Mouse (Mus musculus) effector memory CD4-positive, alpha-beta T cell, adult 5 months (primary cell): ENCODE results near the gene 1700030J22Rik. TPM values are rescaled to one million over a fixed set of nuclear protein-coding genes. Genes with fewer than 3 reads are reported as not detected.

Source experiments
- polyA plus RNA-seq: library from polyadenylated mRNA; unstranded; fragments of 100-300 nt; shearing (Covaris generic); gene quantifications from one replicate; pipeline ENCODE4 v1.2.1, GENCODE M21; 2017

Gene 1700030J22Rik
- polyA plus RNA-seq = 0.34 TPM

DNA sequence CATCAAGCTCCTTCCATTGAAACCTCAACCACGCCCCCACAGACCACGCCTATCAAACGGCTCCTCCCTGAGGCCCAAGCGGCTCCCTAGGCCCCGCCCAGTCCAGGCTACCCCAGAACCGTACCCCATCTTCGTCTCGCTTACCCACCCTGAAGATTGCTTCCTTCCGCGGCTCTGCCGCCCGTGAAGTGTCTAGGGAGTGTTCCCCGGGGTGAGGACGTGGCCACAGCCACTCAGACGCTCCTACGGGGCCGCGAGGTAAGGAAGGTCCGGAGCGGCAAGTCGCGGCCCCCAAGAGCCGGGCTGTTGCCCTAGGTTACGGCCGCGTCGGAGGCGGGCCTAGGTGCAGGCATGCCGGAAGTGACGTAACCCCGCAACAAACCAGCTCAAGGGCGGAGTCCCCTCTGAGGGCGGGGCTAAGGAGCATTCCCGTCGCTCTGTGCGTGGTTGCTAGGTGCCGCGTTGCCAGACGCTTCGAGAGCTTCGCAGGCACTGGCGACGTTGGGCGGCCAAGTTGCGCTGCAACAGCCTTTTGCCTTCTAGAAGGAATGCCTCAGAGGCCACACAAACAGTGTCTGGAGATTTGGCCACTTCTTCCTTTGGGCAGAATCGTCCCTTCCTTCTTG is at the start of gene 1700030J22Rik:
TSS of gene 1700030J22Rik (minus strand) at position 329 of the 626 bp plus-strand sequence.

DNA sequence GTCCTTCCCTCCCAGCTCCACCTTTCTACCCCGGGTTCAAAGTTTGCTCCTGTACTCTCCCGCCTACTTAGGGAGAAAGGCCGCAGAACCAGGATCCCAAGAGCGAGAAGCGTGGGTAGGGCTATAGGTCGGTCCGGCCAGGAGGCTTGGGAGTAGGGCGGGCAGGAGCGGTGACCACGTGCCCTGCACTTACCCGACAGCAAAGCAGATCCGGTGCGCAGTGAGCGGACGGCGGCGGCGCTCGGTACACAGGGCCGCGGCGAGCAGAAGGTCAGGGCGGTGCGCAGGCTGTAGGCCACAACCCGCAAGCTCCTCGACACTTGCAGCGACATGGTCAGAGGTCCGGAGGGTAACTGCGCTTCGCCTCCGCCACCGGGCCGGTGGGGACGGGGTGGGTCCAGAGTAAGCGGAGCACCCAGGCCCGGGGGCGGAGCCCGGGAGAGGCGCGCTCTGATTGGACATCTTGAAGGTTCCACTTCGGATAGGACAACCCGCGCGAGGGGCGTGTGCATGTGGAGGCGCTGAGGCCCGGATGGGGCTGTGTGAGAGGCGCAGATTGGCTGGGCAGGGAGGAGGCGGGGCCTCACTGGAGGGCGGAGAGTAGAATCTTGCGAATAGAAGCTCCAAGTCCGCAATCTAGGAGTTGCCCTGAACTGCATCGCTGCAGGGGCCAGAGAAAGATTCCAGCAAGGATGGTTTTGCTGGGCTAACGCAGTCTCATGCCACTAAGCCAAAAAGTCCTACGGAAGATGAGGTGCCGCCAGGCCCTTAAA is 14.5 kb upstream of the 1700030J22Rik start, which contains the start of gene Gcsh:
TSS of gene Gcsh (minus strand) at position 443 of the 773 bp plus-strand sequence.

DNA sequence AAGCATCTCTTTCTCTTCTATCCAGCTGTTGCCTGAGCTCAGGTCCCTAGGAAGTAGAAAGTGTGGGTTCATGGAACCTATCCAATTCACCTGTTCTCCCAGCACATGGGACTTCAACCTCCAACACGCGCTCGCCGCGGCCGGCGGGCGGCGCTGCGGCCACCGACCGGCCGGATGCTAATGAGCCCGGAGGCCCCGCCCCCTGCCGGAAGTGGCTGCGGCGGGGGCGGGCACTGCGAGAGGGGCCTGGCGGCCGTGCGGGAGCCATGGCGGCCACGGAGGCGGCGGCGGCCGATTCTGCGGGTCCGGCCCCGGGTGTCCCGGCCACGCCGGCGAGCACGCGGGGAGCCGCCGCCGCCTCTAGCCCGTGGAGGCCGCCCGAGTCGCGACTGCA is 35.6 kb downstream of the 1700030J22Rik start, which contains the start of gene Atmin:
TSS of gene Atmin (plus strand) at position 233 of the 394 bp plus-strand sequence.

DNA sequence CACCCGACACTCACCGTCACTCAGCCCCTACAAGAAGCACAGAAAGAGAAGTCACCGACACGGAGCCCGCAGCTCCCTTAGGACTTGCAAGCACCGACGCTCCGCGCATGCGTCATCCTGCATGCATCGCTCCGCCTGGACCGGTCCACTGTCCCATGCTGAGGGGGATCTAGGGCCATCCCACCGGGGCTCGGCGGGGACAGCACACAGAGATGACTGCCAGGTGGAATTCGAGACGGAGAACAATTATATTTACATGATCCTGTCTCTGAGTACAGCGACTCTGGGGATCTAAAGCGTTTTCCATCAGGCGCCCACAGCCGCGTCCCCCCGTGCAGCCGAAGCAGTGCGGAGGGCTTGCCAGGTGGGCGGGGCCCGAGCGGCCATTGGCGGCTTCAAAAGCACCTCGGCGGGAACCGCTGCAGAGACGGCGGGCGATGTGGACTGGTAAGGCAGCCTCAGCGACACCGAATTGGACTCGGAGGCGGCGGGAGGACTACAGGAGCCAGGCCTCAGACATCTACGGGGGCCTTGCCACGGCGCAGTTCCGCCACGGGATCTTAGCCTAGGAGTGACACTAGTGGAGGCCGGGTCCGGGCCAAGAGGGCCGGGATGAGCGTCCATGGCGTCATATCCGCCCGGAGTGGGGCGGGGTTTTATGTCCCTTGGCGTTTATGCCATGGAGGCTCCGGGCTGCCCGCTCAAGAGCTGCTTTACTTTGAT is 57.3 kb downstream of the 1700030J22Rik start, which contains the start of the genes Cmc2 and Cenpn:
TSS of gene Cmc2 (minus strand) at position 119 of the 723 bp plus-strand sequence.
TSS of gene Cenpn (plus strand) at position 394 of the 723 bp plus-strand sequence.

Other genes with a start within 250 kb of the 1700030J22Rik start
- gene Cdyl2, start 246.0 kb downstream of the 1700030J22Rik start, polyA plus RNA-seq = 34.1 TPM
- gene Cmc2, start 57.5 kb downstream of the 1700030J22Rik start, polyA plus RNA-seq = 26.9 TPM
- gene Cenpn, start 57.2 kb downstream of the 1700030J22Rik start, polyA plus RNA-seq = 1.5 TPM
- 16.5 TPM for gene Atmin, start 35.6 kb downstream of the 1700030J22Rik start, polyA plus RNA-seq
- 7.2 TPM for gene Gcsh, start 14.6 kb upstream of the 1700030J22Rik start, polyA plus RNA-seq
- 0.41 TPM for gene Pkd1l2, start 103.5 kb upstream of the 1700030J22Rik start, polyA plus RNA-seq
- gene Bco1, start 116.9 kb upstream of the 1700030J22Rik start, polyA plus RNA-seq = not detected
- gene Gan, start 179.2 kb upstream of the 1700030J22Rik start, polyA plus RNA-seq = 2.9 TPM